Mouse (Mus musculus): ENCODE measurements at regions not wholly inside any gene's neighbourhood (a gene's known extent, or its start where the extent isn't known, plus 50 kb on each side); places are given as distances from the start of the nearest gene placed in this dataset.
"Not testable (repeated sequence)": the region's sequence is repeated elsewhere in the genome, so short reads cannot be mapped to it uniquely, and the experiment has no call there.

GRCm38 (mm10) chr7:39706606-39707005 lies 189.0 kb downstream of the Zfp619 start:
- ATAC-seq (ENCODE audit: extremely low read depth, insufficient number of reproducible peaks, low FRiP score, poor library complexity, severe bottlenecking), result no peak

- no peak for ATAC-seq (ENCODE audit: extremely low read depth, insufficient number of reproducible peaks, low FRiP score, poor library complexity, severe bottlenecking)
Measured at GRCm38 (mm10) chr7:39716340-39717150, 199.0 kb downstream of the Zfp619 start.

GRCm38 (mm10) chr7:39727935-39728557 lies 210.5 kb downstream of the Zfp619 start:
- ATAC-seq (ENCODE audit: extremely low read depth, insufficient number of reproducible peaks, low FRiP score, poor library complexity, severe bottlenecking), result no peak

DNA sequence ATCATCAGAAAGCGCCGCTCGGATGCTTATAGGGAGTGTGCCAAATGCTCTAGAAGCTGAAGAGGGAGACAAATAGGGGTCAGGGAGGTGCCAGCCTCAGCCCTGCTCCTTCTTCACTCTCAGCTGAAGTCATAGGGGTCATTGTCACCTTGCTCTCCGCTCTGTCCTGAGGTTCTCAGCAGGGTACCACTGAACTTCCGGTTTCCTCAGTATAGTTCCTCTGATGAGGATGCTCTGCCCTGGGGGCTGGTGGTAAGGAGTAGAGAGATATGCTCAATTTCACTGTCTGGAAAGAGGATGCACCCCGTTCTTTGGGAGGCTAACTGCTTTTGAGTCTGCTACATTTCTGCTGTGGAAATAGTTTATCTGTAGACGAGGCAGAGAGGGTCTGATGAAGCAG lies 211.4 kb downstream of the Zfp619 start:
- ATAC-seq (ENCODE audit: extremely low read depth, insufficient number of reproducible peaks, low FRiP score, poor library complexity, severe bottlenecking), result no peak

GRCm38 (mm10) chr7:39729723-39730122 lies 212.2 kb downstream of the Zfp619 start:
- ATAC-seq (ENCODE audit: extremely low read depth, insufficient number of reproducible peaks, low FRiP score, poor library complexity, severe bottlenecking), result no peak

GRCm38 (mm10) chr7:39732790-39733189 lies 215.2 kb downstream of the Zfp619 start:
- ATAC-seq (ENCODE audit: extremely low read depth, insufficient number of reproducible peaks, low FRiP score, poor library complexity, severe bottlenecking), result no peak

DNA sequence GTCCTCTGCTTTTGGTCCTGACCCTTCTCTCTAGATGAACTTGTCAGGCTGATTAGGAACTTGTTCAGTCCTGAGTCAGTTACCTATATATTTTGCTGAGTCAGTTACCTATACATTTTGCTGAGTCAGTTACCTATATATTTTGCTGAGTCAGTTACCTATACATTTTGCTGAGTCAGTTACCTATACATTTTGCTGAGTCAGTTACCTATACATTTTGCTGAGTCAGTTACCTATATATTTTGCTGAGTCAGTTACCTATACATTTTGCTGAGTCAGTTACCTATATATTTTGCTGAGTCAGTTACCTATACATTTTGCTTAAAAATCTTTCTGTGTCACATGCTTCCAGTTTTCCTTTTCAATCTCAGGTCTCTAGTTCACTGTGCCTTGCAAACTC lies 230.8 kb downstream of the Zfp619 start:
- not testable (repeated sequence) for ATAC-seq (ENCODE audit: extremely low read depth, insufficient number of reproducible peaks, low FRiP score, poor library complexity, severe bottlenecking)

- no peak for ATAC-seq (ENCODE audit: extremely low read depth, insufficient number of reproducible peaks, low FRiP score, poor library complexity, severe bottlenecking)
Measured at GRCm38 (mm10) chr7:39750448-39750847, 232.9 kb downstream of the Zfp619 start.

- no peak for ATAC-seq (ENCODE audit: extremely low read depth, insufficient number of reproducible peaks, low FRiP score, poor library complexity, severe bottlenecking)
Measured at GRCm38 (mm10) chr7:39764366-39764765, 246.8 kb downstream of the Zfp619 start.

DNA sequence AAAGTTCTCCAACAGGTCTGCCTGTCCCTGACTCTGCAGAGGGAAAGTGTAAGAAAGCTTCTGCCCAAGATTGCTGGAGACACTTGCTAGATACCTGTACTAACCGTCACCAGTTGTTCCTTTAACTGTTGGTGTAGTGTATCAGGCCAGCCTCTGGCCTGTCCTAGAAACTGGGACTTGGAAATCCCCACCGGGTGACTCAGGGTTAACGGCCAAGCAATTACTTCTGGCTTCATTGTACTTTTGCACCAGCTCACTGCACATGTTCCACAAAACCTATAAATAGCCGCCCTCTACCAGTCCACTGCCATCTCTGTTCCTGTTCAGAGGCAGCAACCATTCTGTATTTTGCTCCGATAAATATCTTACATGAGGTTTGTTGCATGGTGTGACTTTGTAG lies 247.5 kb downstream of the Zfp619 start:
- no peak for ATAC-seq (ENCODE audit: extremely low read depth, insufficient number of reproducible peaks, low FRiP score, poor library complexity, severe bottlenecking)

GRCm38 (mm10) chr7:39773291-39773690 lies 255.7 kb downstream of the Zfp619 start:
- no peak for ATAC-seq (ENCODE audit: extremely low read depth, insufficient number of reproducible peaks, low FRiP score, poor library complexity, severe bottlenecking)

DNA sequence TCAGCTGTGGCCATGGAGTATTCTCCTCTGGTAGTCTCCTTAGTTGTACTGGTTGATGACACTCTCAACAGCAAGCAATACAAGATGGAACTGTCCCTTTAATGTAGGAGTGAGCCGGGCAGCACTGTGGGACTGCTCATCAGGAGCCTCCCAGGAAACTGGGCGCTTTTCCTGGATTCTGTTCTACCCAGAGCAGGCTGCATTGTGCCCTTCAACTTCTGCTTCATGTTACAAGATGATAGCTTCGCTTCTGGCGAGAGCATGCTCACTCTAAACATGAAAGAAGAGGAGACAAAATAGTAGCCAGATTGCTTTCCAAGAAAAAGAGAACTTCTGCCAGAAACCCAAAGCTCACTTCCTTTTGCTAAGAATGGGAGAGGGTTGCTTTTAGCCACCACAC lies 271.8 kb downstream of the Zfp619 start:
- ATAC-seq (ENCODE audit: extremely low read depth, insufficient number of reproducible peaks, low FRiP score, poor library complexity, severe bottlenecking), result no peak

DNA sequence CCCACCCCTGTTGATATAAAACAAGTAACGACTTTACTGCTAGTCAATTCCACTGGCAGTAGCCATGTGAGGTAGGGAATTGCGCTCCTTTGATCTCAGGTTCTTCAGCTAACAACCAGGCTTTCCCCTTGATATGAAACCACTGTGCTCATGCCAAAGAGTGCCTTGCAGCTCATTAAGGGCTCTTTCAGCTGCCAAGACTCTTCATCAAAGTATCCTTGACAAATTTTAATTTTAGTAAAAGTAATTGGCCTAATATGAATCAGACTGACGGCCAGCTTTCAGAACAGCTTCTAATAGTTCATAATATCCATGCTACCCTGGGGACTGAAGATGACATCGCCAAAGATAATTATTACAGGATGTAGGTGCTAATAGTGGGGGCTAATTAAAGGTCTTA lies 272.3 kb downstream of the Zfp619 start:
- no peak for ATAC-seq (ENCODE audit: extremely low read depth, insufficient number of reproducible peaks, low FRiP score, poor library complexity, severe bottlenecking)

GRCm38 (mm10) chr7:39794751-39795150 lies 277.2 kb downstream of the Zfp619 start:
- ATAC-seq (ENCODE audit: extremely low read depth, insufficient number of reproducible peaks, low FRiP score, poor library complexity, severe bottlenecking), result no peak

GRCm38 (mm10) chr7:39804276-39804675 lies 286.7 kb downstream of the Zfp619 start:
- ATAC-seq (ENCODE audit: extremely low read depth, insufficient number of reproducible peaks, low FRiP score, poor library complexity, severe bottlenecking), result no peak

DNA sequence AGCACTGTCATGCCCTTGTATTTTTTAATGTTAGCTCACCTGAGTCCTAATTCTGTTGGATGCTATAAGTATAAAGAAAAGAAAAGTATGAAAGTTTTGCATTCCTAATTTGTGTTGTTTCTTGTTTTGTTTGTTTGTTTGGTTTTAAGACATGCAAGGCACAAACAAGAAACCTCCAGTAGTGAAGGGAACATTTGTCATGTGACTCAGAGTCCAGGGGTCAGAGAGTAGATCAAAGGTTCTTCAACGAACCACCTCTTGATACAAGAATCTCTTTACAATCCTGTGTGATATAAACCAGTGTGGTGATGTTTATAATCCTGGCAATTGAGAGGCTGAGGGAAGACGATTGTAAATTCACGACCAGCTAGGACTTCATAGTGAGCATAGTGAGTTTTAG lies 300.5 kb downstream of the Zfp619 start:
- ATAC-seq (ENCODE audit: extremely low read depth, insufficient number of reproducible peaks, low FRiP score, poor library complexity, severe bottlenecking), result no peak

GRCm38 (mm10) chr7:39822550-39823178 lies 305.1 kb downstream of the Zfp619 start:
- no peak for ATAC-seq (ENCODE audit: extremely low read depth, insufficient number of reproducible peaks, low FRiP score, poor library complexity, severe bottlenecking)

DNA sequence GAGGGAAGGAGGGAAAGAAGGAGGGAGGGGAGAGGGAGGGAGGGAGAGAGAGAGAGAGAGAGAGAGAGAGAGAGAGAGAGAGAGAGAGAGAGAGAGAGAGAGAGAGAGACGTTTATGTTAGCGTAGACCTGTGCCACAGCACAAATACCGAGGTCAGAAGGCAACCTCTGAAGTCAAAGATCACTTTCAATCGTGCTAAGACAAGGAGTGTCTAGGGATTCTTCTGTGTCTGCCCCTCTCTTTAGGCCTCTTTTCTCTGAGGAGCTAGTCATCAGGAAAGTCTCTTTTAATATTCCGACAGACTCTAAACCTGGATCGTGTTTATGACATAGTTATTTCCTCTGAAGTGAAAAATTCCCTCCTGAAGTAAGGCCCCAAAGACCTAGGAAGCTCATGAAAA lies 310.8 kb downstream of the Zfp619 start:
- ATAC-seq (ENCODE audit: extremely low read depth, insufficient number of reproducible peaks, low FRiP score, poor library complexity, severe bottlenecking), result no peak

GRCm38 (mm10) chr7:39830831-39831230 lies 313.3 kb downstream of the Zfp619 start:
- ATAC-seq (ENCODE audit: extremely low read depth, insufficient number of reproducible peaks, low FRiP score, poor library complexity, severe bottlenecking), result no peak

DNA sequence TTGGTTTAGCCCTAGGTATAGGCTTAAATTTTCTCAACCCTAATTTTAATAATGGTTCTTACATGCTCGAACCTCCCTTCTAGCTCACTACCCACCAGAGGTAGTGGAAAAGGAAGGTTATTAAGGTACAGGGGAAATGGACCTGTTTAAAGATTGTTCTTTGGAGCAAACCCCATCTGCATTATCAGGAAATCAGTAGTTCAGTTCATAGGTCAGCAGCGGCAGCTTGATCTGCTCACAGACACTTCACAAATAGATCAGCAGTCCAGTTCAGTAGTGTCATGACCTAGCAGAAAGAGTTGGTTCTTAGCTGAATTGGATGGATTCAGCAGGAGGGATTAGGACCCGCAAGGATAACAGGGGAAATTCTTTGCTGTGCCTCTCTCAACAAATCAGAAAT lies 324.4 kb downstream of the Zfp619 start:
- ATAC-seq (ENCODE audit: extremely low read depth, insufficient number of reproducible peaks, low FRiP score, poor library complexity, severe bottlenecking), result no peak
